Mouse (Mus musculus) ovary, postnatal 36 days (tissue): ENCODE measurements at regions not wholly inside any gene's neighbourhood (a gene's known extent, or its start where the extent isn't known, plus 50 kb on each side); places are given as distances from the start of the nearest gene placed in this dataset.
A peak's percentile ranks its signal among the peaks of the same experiment; 100 is the strongest.

ENCODE experiments used
- DNase-seq: peaks from one replicate; pipeline ENCODE4 v3.0.0; 2022; ENCODE audit warnings: low spot score, mixed read lengths

- DNase-seq = no peak
Measured at GRCm38 (mm10) chr5:112020882-112021281, 231.4 kb downstream of the Cryba4 start.

DNA sequence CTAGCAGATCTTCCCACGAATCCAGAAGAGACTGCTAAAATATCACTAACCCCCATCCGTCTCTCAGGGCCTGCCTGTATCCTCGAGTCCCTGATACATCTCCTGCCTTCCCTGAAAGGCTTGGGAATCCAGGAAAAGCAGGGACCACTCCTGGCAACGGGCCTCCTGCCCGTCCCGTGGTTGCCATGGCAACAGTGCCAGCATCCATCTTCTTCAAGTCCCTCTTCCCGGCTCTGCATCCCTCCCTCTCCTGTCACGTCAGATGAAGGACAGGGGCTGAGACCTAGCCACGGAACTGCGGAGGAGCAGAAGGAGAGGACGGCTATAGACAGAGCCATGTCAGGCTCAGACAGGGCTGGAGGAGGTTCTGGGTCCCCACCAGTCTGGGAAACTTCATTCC lies 222.4 kb downstream of the Cryba4 start:
- DNase-seq = no peak

DNA sequence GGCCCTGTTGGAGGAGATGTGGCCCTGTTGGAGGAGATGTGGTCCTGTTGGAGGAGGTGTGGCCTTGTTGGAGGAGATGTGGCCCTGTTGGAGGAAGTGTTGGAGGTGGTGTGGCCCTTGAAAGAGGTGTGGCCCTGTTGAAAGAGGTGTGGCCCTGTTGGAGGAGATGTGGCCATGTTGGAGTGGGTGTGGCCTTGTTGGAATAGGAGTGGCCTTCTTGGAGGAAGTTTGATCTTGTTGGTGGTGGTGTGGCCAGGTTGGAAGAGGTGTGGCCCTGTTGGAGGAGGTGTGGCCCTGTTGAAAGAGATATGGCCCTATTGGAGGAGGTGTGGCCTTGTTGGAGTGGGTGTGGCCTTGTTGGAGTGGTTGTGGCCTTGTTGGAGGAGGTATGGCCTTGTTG lies 220.3 kb downstream of the Cryba4 start:
- DNase-seq = no peak

GRCm38 (mm10) chr5:112035426-112035825 lies 216.9 kb downstream of the Cryba4 start:
- DNase-seq = no peak

GRCm38 (mm10) chr5:112037080-112037479 lies 215.2 kb downstream of the Cryba4 start:
- no peak for DNase-seq

DNA sequence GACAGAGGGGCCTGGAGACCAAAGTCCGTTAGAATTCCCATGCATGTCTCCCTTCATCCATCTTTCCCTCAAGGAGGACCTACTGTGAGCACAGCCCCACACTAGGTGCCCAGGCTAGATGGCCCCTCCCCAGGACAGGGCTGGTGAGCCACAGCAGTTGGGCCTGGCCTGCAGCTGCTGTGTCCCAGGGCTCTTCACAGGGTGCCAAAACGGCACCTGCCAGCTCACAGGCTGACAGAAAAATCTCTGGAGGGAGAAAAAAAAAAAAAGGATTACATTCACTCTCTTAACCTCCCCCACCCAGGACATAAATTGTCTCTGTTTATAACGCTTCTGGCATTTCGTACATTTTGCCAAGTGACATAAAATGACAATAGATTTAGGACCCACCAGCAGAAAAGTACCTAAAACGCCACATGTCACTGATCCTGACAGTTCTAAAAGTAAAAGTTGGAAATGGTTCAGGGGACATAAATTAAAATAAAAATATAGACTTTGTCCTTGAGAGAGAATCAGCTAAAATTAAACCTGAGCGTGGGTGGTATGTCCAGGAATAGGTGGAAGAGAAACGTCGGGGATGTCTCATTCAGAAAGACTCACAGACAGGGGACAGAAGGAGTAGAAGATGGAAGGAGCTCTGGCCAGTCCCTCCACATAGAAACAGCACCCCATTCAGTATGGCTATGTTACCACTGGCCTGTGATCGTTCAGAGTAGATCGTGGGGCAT lies 212.5 kb downstream of the Cryba4 start:
- DNase-seq = no peak

- no peak for DNase-seq
Measured at GRCm38 (mm10) chr5:112040678-112041077, 211.6 kb downstream of the Cryba4 start.

DNA sequence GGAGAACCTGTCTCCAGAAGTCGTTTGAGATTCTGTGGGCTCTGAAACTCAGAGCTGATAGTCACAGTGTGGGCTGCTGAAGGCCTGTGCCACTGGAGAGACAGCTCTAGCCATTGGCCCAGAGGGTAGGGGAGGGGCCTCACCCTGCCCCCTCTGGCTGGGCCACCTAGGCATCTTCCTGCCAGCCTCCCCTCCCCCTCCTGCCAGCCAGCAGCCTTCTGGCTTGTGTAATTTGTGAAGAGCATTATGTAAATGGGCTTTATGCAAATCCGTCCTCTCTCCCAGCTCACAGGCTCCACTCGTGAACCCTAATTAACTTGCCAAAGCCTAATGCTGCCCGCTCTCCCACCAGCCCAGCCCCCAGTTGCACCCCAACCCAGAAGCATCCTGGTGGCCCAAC lies 211.0 kb downstream of the Cryba4 start:
- DNase-seq = no peak

DNA sequence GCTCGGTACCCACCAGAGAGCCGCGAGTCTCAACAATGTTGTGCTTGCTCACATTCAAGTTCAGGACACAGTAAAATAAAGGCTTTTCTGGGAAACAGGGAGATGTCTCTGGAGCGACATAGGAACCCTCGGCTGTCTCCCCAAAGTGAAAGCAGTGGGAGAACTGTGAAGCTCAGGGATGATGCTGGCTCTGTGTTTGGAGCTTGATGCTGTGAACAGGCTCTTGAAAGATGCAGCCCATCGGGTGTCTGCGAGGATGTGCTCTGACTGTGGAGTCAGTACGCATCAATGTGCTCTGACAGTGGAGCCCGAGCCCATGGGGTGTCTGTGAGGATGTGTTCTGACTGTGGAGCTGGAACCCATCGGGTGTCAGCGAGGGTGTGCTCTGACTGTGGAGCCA lies 210.1 kb downstream of the Cryba4 start:
- no peak for DNase-seq

DNA sequence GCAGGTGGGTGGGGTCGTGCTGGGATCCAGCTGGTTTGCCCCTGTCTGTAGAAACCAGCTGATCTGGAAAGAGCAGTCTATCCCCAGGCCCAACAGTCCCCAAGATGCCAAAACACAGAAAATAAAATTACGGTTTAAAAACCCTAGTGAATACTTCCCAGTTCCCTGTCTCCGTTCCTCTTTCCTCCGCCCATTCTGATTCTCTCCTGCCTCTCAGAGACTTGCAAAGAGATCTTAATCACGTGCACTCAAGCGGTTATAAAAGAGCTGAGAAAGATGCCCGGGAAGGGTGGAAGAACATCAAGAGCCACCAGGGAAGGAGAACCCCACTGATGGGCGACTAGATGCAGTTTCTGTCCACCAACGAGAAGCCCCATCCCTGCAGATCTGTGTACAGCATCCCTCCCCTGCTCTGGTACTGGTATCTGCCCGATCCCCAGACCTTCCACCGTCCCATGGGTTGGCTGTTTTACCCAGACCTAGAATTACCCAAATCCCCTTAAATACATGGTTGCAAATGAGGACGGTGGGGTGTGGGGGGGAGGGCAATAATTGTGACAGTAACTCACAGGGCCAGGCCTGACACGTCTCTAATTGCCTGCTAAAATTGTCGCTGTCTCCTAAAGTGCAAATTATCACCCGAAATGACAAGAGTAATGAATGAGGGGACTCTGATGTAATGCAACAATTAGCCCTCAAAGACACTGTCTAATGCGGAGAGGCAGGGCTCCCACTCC lies 202.1 kb downstream of the Cryba4 start:
- DNase-seq = no peak

- DNase-seq = no peak
Measured at GRCm38 (mm10) chr5:112050906-112051305, 201.4 kb downstream of the Cryba4 start.

DNA sequence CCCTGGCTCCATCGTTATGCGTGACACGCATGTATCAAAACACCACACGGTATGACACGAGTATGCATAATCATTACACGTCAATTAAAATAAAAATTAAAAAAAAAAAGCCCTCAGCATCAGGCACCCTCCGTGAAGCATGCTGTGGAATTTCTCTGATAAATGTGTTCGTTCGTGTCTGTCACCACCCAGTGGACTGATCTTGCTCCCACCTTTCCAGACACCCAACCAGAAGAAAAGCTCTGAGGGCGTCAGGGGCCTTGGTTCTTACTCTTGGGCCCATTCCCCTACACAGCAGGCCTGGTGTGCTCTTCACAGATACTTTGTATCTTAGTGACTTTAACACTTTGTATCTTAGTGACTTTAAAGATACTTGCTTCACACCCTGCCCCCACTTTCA lies 200.5 kb downstream of the Cryba4 start:
- DNase-seq = no peak

GRCm38 (mm10) chr5:112053600-112054155 lies 198.6 kb downstream of the Cryba4 start:
- DNase-seq = no peak

DNA sequence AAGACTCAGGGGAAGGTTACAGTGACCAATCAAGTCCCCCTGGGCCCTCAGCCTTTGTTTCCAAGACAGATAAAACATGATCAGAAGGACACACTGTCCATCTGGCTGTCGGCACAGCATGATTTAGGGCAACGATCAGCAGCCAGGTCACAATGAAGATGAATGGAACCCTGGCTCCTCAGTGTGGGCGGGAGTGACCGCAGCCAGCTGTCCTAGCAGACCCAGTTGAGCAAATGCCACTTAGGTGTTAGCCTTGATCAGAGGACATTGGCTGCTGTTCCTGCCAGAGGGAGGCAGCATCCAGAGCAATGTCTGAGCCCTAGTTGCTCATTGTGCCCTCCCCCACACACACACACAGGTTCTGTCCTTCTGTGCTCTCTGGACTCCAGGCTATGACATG lies 197.3 kb downstream of the Cryba4 start:
- no peak for DNase-seq

DNA sequence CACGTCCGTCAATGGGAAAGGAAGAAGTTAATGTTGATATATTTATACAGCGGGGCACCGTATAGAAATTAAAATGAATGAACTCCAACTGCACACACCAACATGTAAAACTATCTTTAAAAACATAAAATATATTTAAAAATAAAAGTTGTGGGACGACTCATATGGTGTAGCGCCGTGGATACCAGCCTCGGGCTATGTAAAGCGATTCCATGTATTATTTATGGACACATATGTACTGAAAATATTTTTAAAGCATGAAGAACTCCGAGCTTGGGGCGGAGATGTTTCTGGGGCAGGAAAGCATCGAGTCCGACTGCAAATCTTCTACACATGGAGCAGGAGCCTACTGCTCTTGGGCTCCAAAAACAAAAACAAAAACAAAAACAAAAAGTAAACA lies 182.4 kb downstream of the Cryba4 start:
- no peak for DNase-seq

DNA sequence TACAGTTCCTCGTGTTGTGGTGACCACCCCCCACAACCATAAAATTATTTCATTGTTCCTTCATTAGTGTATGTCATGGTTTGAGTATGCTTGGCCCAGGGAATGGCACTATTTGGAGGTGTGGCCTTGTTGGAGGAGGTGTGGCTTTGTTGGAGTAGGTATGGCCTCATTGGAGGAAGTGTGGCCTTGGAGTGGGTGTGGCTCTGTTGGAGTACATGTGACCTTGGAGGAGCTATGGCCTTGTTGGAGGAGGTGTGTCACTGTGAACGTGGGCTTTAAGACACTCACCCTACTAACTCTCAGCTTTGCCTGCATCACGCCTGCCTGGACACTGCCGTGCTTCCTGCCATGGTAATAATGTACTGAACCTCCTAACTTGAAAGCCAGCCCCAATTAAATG lies 179.9 kb downstream of the Cryba4 start:
- DNase-seq = no peak

DNA sequence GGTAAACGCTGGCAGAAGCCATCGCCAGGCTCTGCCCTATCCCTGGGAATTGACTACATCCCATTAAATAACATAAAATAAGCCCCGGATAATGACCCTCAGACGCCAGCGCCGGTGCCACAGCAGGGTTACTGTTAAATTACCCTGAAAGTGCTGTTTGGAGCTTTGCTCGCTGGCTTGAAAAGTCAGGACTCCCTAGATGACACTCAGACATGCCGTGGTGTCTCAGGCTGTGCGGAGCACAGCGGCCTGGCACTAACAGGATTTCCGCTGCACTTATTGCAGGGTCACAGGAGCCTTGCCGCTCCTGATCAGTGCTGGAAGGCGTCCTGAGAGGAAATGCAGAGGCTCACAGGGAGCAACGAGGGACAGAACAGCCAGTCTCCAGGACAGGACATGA lies 175.2 kb downstream of the Cryba4 start:
- no peak for DNase-seq

- DNase-seq = peak; percentile 12
Measured at GRCm38 (mm10) chr5:112077840-112078600, 174.3 kb downstream of the Cryba4 start.

GRCm38 (mm10) chr5:112081006-112081405 lies 171.3 kb downstream of the Cryba4 start:
- no peak for DNase-seq

DNA sequence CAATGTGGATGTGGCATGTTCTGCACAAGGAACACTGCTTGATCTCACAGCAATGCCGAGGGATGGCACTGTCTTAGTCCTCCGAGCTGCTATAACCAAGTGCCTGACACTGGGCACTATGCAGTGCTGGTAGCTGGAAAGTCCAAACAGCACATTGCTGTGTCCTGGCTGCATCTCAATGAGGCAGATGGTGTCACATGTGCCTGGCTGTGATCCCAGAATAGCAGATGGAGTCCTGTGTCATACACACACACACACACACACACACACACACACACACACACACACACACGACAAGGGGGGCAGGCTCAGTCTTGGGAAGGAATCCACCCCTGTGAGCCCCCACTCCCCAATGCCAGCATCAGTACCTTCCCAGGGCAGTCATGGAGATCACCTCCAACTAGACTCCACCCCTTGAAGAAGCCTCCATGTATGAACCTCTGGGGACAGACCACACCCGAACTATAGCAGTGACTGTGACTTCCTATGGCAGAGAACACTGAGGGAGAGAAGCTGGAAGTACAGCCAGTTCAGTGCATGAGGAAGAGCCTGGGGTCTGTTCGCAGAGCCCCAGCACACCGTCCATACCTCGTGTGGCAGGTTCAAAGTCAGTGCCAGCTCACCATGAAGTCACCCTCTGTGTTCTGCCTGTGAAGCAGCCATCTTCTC lies 160.3 kb downstream of the Cryba4 start:
- no peak for DNase-seq

DNA sequence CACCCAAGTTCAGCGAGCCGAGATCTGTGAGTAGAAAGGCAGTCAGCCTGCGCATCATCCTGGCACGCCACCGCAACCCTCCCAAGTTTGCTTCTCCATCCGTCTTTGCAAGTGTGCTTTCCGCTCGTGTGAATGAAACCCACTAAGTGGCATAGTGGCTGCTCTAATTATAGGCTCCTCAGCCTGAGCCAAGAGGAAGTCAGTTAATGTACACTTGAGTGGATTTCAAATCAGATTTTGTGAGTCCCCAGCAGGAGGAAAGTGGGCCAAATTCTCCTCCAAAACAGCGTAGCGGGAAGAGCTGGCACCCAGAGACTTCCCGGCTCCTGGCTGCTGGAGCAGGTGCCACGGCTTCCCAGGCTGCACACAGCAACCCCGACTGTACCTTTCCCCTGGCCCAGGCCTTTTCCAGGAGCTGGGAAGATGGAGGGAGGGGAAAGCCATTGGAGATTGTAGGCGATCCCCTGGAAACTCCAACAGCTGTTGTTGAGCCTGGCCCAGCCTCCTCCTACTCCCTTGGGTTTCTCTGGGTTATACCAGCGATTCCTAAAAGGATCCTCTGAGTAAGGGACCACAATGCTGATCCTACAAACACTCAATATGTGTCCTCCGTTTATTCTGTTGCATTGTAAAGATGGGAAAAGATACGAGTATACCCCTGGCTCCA lies 158.3 kb downstream of the Cryba4 start:
- DNase-seq = no peak
